Mouse (Mus musculus) monocyte, adult 5-6 weeks (primary cell): ENCODE measurements around the gene 1810010H24Rik. TPM values are rescaled to one million over a fixed set of nuclear protein-coding genes. Genes with fewer than 3 reads are reported as not detected.

Source experiments
- total RNA-seq: library from RNA; stranded (forward); fragments of 200-1000, 200-491, 200-594 nt; gene quantifications from 3 replicates; pipeline ENCODE4 v1.2.3, GENCODE M21; 2017

Gene 1810010H24Rik
- total RNA-seq, 1 experiment from 2014 or later = not detected

Other genes with a start within 250 kb of the 1810010H24Rik start
- gene Polg2, start 246.1 kb upstream of the 1810010H24Rik start, total RNA-seq = 18.3 to 21.0 TPM (median 19.8 TPM) in 3 replicates
- 2,968 to 3,655 TPM (median 3,142 TPM) in 3 replicates for gene Ddx5, start 236.5 kb upstream of the 1810010H24Rik start, total RNA-seq
- gene Cep95, start 236.4 kb upstream of the 1810010H24Rik start, total RNA-seq = 19.5 to 54.4 TPM (median 22.2 TPM) in 3 replicates
- 51.0 to 76.4 TPM (median 65.5 TPM) in 3 replicates for gene Smurf2, start 105.0 kb upstream of the 1810010H24Rik start, total RNA-seq
- 59.8 to 75.8 TPM (median 63.9 TPM) in 3 replicates for gene Kpna2, start 26.1 kb upstream of the 1810010H24Rik start, total RNA-seq
- 55.9 to 115 TPM (median 57.5 TPM) in 3 replicates for gene Bptf, start 106.4 kb downstream of the 1810010H24Rik start, total RNA-seq
- gene Nol11, start 163.7 kb downstream of the 1810010H24Rik start, total RNA-seq = 25.2 to 32.3 TPM (median 26.5 TPM) in 3 replicates